Comparison of ENCODE assay signal across 12 mouse cellular contexts in the genomic region with DNA sequence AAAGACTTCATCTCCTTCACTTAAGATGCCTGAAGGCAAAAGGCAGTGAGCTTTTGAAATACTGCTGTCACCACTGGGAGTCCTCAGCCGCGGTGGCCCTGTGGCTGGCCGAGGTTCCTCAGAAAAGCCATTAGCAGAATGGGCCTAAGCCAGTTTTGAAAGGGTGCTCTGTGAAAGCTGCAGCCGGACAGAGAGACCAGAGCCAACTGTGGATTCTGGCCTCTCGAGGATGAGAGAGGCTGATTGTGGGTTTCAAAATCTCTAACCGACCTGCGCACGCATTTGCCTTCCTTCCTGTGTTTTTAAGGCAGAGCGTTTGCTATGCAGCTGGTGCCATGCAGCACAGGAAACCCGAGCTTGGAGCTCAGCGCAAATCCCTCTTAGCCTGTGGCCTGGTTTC. TPM values are rescaled to one million over a fixed set of nuclear protein-coding genes. Genes with fewer than 3 reads are reported as not detected.
DNase-seq lines count a peak whose midpoint lies in the region; ATAC-seq lines count a peak whose summit lies in the region.
"Had no signal": no experiment of that assay in that cellular context is flagged by ENCODE, and none has a peak within 500 bp of the region (broad histone marks: within the 10 kb centered on the region; RNA-seq: fewer than 3 reads in every experiment).

No protein-coding gene starts in this region.

- DNase-seq in adrenal gland, postnatal 10 days: peak; percentile 56
- no peak for DNase-seq in adrenal gland, adult 2 months
- DNase-seq in liver, embryonic 11.5 days (ENCODE audit: low spot score): no peak
- no peak for DNase-seq in liver
- peak; percentile 80 for DNase-seq in naive thymus-derived CD4-positive, alpha-beta T cell, adult 2 months (ENCODE audit: low read depth)
- no peak for DNase-seq in layer of hippocampus, adult 8-10 months (ENCODE audit: low spot score in 2 of 2)
- DNase-seq in right cerebral cortex, postnatal 14 days: no peak
- DNase-seq: cerebellum, postnatal 14 days; left cerebral cortex, postnatal 4 days had no signal

- peaks cover 86% of the 10 kb centered on the region for H3K4me1 ChIP-seq in liver, embryonic 11.5 days (replicated peaks; ENCODE audit: control insufficient read depth, insufficient read depth, low read length)

- ATAC-seq in liver, embryonic 11.5 days (replicated peaks; ENCODE audit: low FRiP score): no peak
- peak; percentile 17 for ATAC-seq in activated CD4-positive, CD25-positive, alpha-beta regulatory T cell, adult 4 months

- no peaks in the 10 kb centered on the region for H3K27me3 ChIP-seq in liver, embryonic 11.5 days (replicated peaks; ENCODE audit: control insufficient read depth, insufficient read depth, low read length)
- H3K27me3 ChIP-seq: midbrain, embryonic 12.5 days; neural tube, embryonic 15.5 days had no signal

- no peaks in the 10 kb centered on the region; the same call in 1 of the 2 replicates for H3K36me3 ChIP-seq in liver, embryonic 11.5 days (ENCODE audit: control insufficient read depth, insufficient read depth, low read length)
- H3K36me3 ChIP-seq: neural tube, embryonic 15.5 days had no signal

- no peak overlapping the region for H3K4me2 ChIP-seq in liver, embryonic 11.5 days
- H3K4me2 ChIP-seq: midbrain, embryonic 12.5 days; neural tube, embryonic 15.5 days had no signal

- 0 out of 2 replicates have a peak overlapping the region, but pooled peaks have one; percentile 8 for H3K27ac ChIP-seq in liver, embryonic 11.5 days (ENCODE audit: low read depth, low read length)
- H3K27ac ChIP-seq: midbrain, embryonic 12.5 days; neural tube, embryonic 15.5 days had no signal

- no peak overlapping the region for H3K4me3 ChIP-seq in liver, embryonic 11.5 days (ENCODE audit: low read depth, low read length)
- H3K4me3 ChIP-seq: midbrain, embryonic 12.5 days; neural tube, embryonic 15.5 days had no signal

- no peak overlapping the region for H3K9ac ChIP-seq in liver, embryonic 11.5 days (ENCODE audit: low read depth, low read length)
- H3K9ac ChIP-seq: midbrain, embryonic 12.5 days; neural tube, embryonic 15.5 days had no signal

- no peaks in the 10 kb centered on the region for H3K9me3 ChIP-seq in liver, embryonic 11.5 days (ENCODE audit: control insufficient read depth, low read length)
- H3K9me3 ChIP-seq: midbrain, embryonic 12.5 days; neural tube, embryonic 15.5 days had no signal

- WGBS in liver, embryonic 11.5 days: 52% methylated on average over 11 of the region's 11 CpGs

RNA-seq across cellular contexts. Expression of a gene that starts 19.0 kb away (rescaled TPM):
- 10 to 100 TPM; 24.4 to 31.8 TPM for total RNA-seq in adrenal gland, postnatal 10 days (2021)
- 10 to 100 TPM; 30.4 to 33.7 TPM for total RNA-seq in adrenal gland, adult 2 months (2021)
- polyA plus RNA-seq in adrenal gland, adult 2 months (2012; rRNA removed): 29.5 and 41.9 TPM in 2 replicates
- 7.2 and 7.3 TPM in 2 replicates for polyA plus RNA-seq in liver, embryonic 11.5 days (2014; fragmentation: Nextera tagmentation; extraction: Ambion mirVana)
- 10 to 100 TPM; 15.0 to 16.8 TPM for polyA plus RNA-seq in activated CD4-positive, CD25-positive, alpha-beta regulatory T cell, adult 4 months (2017; shearing (Covaris generic))
- total RNA-seq in layer of hippocampus, adult 8-10 months (2022): 10 to 100 TPM; 48.8 to 57.3 (median 53.6) TPM

Comparison
In these comparisons a context has a peak if more than half of its experiments do, and no peak if none do; other contexts are left out.
1. DNase-seq: peak in adrenal gland, postnatal 10 days (single experiment) and naive thymus-derived CD4-positive, alpha-beta T cell, adult 2 months (single experiment); none in adrenal gland, adult 2 months (single experiment), liver, embryonic 11.5 days (single experiment), liver (single experiment), layer of hippocampus, adult 8-10 months (0 of 2) and right cerebral cortex, postnatal 14 days (single experiment).